Mouse (Mus musculus) stomach, embryonic 14.5 days (tissue): ENCODE data around the gene Abca2. TPM values are rescaled to one million over a fixed set of nuclear protein-coding genes. Genes with fewer than 3 reads are reported as not detected.
A peak's percentile ranks its signal among the peaks of the same experiment; 100 is the strongest.

ENCODE experiments used
- ATAC-seq: fragments of 200-750 bp; cut with Nextera tagmentation; 2 replicates; pipeline ENCODE4 v1.8.0; 2017; ENCODE audit warnings: low read depth, moderate TSS enrichment; ENCODE audit not compliant: insufficient number of reproducible peaks, insufficient read depth, low FRiP score
- H3K27ac ChIP-seq: fragments of 300-500 bp; sonication (generic); 2 replicates; pipeline ENCODE4 v1.5.1; 2014; ENCODE audit warnings: mild to moderate bottlenecking, low read length, moderate library complexity, mixed read lengths
- H3K27me3 ChIP-seq: fragments of 300-500 bp; sonication (generic); 2 replicates; pipeline ENCODE4 v1.6.1; 2014; ENCODE audit warnings: low read length, control low read depth, mixed read lengths; ENCODE audit not compliant: control insufficient read depth, insufficient read depth
- H3K36me3 ChIP-seq: fragments of 300-500 bp; sonication (generic); 2 replicates; pipeline ENCODE4 v1.6.1; 2014; ENCODE audit warnings: mild to moderate bottlenecking, control low read depth, low read length, moderate library complexity, mixed read lengths; ENCODE audit not compliant: control insufficient read depth, insufficient read depth
- H3K4me1 ChIP-seq: fragments of 300-500 bp; sonication (generic); 2 replicates; pipeline ENCODE4 v1.6.1; 2014; ENCODE audit warnings: low read length, control low read depth, mixed read lengths; ENCODE audit not compliant: control insufficient read depth, insufficient read depth
- H3K4me2 ChIP-seq: fragments of 300-500 bp; sonication (generic); replicated peaks from 2 replicates; pipeline ENCODE4 v1.6.1; 2014; ENCODE audit warnings: low read depth, low read length, control low read depth
- H3K4me3 ChIP-seq: fragments of 300-500 bp; sonication (generic); 2 replicates; pipeline ENCODE4 v1.5.1; 2014; ENCODE audit warnings: low read depth, low read length, control low read depth
- H3K9ac ChIP-seq: fragments of 300-500 bp; sonication (generic); replicated peaks from 2 replicates; pipeline ENCODE4 v1.6.1; 2014; ENCODE audit warnings: low read depth, mild to moderate bottlenecking, control low read depth, low read length, moderate library complexity, mixed read lengths
- H3K9me3 ChIP-seq: fragments of 300-500 bp; sonication (generic); 2 replicates; pipeline ENCODE4 v1.6.1; 2016; ENCODE audit warnings: low read depth, low read length, control low read depth; ENCODE audit not compliant: control insufficient read depth
- WGBS: fragments of 180-500 bp; shearing (Covaris S2); extraction: QIAGEN DNeasy Blood & Tissue Kit; methylation state at CpG from one replicate; pipeline ENCODE4 v1.1.7; 2014; 5-methylcytosine and 5-hydroxymethylcytosine counted together
- polyA plus RNA-seq: library from polyadenylated mRNA; unstranded; fragments of >200 nt; fragmentation: Nextera tagmentation; extraction: Ambion mirVana; gene quantifications from 2 replicates; pipeline ENCODE4 v1.2.1, GENCODE M21; 2014

Abca2 gene
- polyA plus RNA-seq, result 5.4 and 6.4 TPM in 2 replicates

DNA sequence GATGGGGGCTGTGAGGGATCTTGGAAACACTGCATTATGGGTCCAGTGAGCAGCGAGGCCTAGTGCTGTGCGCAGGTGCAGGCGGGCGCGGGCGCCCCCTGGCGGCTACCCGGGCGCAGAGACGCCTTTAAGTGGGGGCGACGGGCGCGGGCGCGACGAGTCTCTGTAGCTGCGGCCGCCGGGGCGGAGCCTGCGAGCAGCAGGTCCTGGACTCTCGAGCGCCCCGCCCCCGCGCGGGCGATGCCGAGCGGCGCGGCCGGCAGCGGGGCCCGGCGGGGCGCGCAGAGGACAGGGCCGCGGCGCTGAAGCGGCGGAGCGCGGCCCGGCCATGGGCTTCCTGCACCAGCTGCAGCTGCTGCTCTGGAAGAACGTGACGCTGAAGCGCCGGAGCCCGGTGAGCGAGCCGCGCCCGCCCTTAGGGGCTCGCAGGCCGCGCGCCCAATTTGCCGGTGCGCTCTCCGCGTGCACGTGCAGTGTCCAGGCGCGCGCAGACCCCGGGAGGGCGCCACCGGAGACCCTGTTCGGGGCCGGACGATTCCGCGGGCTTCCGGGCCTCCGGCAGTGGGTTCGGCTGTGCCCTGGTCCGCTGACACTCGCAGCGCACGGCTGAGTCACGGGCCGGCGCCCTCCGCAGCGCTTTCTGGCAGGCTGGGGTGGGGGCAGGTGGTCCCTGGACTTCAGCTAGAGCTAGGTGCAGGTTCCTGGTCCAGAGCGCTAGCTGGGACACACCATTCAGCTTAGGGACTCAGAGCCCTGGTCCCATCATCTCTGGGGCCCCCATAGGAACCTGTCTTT, at the start of gene Abca2:
Abca2 (plus strand) TSS at position 262 of the 795 bp plus-strand sequence.
- WGBS, result under 1% methylated on average over 80 of the region's 89 CpGs
- peak within 1 kb of the TSS; percentile 94 for H3K4me2 ChIP-seq
- peak within 1 kb of the TSS; percentile 60 for H3K9ac ChIP-seq
- ATAC-seq, result peak; percentile 89
- H3K36me3 ChIP-seq, result no peaks in the 10 kb centered on the region
- H3K4me3 ChIP-seq, result peak within 1 kb of the TSS; percentile 68
- H3K4me1 ChIP-seq, result no peaks in the 10 kb centered on the region
- peaks cover 5% of the 10 kb centered on the region; the same call in 1 of the 2 replicates for H3K27me3 ChIP-seq
- H3K27ac ChIP-seq, result no peak within 1 kb of the TSS
- H3K9me3 ChIP-seq, result no peaks in the 10 kb centered on the region

DNA sequence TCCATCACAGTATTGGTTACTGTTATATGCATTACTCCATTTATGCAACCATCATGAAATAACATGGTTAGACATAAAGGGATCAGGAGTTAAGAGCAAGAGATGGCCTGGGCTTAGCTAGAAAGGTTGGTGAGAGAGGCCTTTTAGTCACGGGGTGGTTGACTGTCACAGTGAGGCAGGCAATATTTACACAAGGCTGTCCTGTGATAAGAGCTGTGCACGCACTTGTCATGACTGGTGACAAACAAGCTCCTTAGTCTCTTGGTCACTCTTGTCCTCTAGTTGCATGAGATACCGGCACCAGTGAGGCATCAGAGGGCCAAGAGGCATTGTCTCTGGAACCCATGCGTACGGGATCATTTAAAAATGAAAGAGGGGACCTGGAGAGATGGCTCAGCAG, 44.0 kb upstream of the Abca2 start:
- no peak for ATAC-seq
- Histone ChIP-seq H3K4me1 (no peaks in the 10 kb centered on the region), H3K9ac (no peak overlapping the region), H3K4me3 (no peak overlapping the region), H3K9me3 (no peaks in the 10 kb centered on the region), H3K27ac (no peak overlapping the region), H3K4me2 (no peak overlapping the region), H3K36me3 (no peaks in the 10 kb centered on the region), H3K27me3 (no peaks in the 10 kb centered on the region)
- WGBS, result 51% methylated on average over 5 of the region's 5 CpGs

DNA sequence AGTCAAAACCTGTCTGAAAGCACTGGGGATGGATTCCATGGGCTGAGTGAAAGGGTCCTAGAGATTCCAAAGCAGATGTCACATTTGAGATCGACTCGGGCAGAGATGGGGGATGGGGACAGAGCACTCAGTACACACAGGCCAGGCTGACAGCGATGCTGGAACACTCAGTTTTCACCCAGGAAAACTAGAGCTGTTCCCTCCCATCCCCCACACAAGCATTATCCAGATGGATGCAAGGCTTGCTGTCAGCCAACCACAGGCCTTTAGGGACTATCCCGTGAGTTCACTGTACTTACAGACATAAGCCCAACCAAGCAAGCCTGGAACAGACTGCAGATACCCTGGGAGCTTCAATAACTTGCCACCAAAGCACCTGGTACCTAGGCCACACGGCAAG, 37.2 kb upstream of the Abca2 start:
- no peak overlapping the region for H3K4me2 ChIP-seq
- H3K9ac ChIP-seq, result no peak overlapping the region
- no peak overlapping the region for H3K27ac ChIP-seq
- no peaks in the 10 kb centered on the region for H3K9me3 ChIP-seq
- H3K4me3 ChIP-seq, result no peak overlapping the region
- peaks cover 15% of the 10 kb centered on the region; the same call in 1 of the 2 replicates for H3K4me1 ChIP-seq
- H3K27me3 ChIP-seq, result 0 out of 2 replicates have a peak, but pooled peaks cover 2% of the 10 kb centered on the region
- ATAC-seq, result no peak
- no peaks in the 10 kb centered on the region for H3K36me3 ChIP-seq
- 49% methylated on average over 5 of the region's 5 CpGs for WGBS

DNA sequence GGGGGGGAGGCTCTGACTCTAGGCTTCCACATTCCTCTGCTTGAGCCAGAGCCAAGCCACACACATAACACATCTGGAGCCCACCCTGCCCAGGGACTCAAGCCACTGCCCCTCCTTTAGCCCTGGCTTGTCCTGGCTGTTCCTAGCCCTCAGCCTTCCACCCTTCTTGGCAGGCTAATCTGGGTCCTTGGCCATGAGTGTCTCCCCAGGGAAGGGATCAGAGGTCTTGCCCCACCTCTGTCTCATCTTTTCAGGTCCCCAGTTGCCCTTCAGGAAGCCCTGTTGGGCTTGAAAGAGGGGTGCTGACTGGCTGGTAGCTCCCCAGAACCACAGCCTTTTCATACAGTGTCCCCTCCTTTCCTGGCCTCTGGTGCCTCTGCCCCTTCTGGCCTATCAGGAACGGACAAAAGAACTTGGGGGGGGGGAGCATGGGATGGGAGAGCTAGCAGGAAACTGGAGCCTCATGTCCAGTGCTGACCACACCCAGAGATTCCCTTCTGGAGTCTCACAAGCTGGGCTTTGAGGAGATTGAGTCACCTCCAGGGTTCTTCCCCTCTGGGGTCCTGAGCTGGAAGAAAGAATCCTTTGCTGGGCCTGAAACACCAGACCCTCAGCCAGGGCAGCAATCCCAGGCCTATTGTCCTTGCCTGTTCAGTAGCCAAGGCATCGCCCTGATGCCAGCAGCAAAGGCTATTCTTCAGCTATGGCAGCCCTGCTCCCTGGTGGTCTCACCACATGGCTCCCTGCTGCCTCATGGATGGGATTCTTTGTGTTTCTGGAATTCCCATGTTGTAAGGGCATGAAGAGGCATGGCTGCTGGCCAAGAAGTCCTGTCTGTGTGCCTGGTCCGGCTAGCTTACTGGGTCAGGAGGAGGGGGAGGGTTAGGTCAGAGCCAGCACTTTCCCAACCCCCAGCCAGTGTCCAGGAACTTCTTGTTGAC, 34.0 kb upstream of the Abca2 start:
- H3K9me3 ChIP-seq, result no peaks in the 10 kb centered on the region
- no peak for ATAC-seq
- H3K4me2 ChIP-seq, result no peak overlapping the region
- H3K27ac ChIP-seq, result 0 out of 2 replicates have a peak overlapping the region, but pooled peaks have one; percentile 27
- 33% methylated on average over 3 of the region's 3 CpGs for WGBS
- no peaks in the 10 kb centered on the region for H3K36me3 ChIP-seq
- H3K4me1 ChIP-seq, result peaks cover 17% of the 10 kb centered on the region; the same call in 1 of the 2 replicates
- H3K4me3 ChIP-seq, result no peak overlapping the region
- H3K9ac ChIP-seq, result no peak overlapping the region
- peaks cover 17% of the 10 kb centered on the region; the same call in 1 of the 2 replicates for H3K27me3 ChIP-seq

DNA sequence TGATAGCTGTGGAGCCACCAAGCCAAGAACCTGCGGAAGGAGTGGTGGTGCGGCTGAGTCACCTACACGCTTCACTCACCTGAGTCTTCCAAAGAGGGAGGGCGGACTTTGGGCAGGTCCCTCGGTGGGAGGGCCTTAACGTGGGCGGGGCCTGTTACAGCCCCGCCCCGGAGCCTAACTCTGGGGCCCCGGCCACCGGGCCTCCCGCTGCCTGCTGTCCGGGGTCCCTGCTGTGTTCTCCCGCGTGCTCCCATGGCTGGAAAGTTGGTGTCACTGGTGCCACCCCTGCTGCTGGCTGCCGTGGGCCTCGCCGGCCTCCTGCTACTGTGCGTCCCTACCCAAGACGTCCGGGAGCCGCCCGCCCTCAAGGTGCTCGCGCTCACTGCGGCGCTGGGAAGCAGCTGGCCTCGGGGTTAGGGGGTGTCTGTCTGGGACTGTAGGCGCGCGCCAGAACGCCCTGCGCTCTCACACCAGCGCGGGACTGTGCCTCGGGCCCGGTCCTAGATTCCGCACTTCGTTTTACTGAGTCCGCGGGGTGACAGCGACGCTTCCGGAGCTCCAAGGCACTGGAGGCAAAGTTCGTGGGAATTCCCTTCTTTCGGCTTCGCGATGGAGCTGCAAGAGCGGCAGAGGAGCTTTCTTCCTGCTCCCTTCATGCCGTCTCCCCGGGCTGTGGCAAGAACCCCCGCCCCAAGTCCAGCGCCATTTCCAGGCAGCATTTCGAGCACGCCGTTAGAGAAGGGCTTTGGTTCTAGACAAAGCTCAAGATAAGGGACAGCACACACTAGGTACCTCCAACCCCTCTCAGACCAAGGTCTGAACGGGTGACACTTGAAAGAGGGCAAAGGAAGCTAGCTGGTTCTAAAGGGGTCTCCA, 32.5 kb upstream of the Abca2 start, which contains the start of gene Entpd2:
Entpd2 (plus strand) TSS at position 154 of the 876 bp plus-strand sequence.
- H3K36me3 ChIP-seq, result no peaks in the 10 kb centered on the region
- H3K4me2 ChIP-seq, result peak within 1 kb of the TSS; percentile 73
- peaks cover 17% of the 10 kb centered on the region; the same call in 1 of the 2 replicates for H3K4me1 ChIP-seq
- WGBS, result 2% methylated on average over 57 of the region's 57 CpGs
- peaks cover 22% of the 10 kb centered on the region; the same call in 1 of the 2 replicates for H3K27me3 ChIP-seq
- peak; percentile 68 for ATAC-seq
- H3K9me3 ChIP-seq, result no peaks in the 10 kb centered on the region
- H3K4me3 ChIP-seq, result peak within 1 kb of the TSS; percentile 36
- H3K9ac ChIP-seq, result peak within 1 kb of the TSS; percentile 18; the same call in 1 of the 2 replicates
- H3K27ac ChIP-seq, result 0 out of 2 replicates have a peak within 1 kb of the TSS, but pooled peaks have one; percentile 27

DNA sequence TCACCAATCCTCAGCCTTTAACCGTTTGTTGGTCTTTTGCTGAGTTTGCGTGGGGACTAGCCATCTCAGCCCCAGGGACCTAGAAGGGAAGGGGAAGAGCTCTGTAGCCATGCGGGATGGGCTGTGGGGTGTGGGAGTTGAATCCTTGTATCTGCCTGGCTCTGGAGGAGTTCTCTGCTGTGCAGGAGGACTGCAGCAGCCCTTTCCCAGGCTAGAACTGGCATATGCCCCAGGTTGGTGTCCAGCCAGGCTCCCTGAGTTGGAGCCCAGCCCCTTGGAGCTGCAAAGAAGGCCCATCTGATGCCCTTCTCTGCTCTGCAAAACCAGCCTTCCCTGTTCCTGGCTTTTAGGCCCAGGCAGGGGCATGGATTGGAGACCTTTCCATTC, 31.9 kb upstream of the Abca2 start:
- no peak overlapping the region for H3K9ac ChIP-seq
- ATAC-seq, result no peak

DNA sequence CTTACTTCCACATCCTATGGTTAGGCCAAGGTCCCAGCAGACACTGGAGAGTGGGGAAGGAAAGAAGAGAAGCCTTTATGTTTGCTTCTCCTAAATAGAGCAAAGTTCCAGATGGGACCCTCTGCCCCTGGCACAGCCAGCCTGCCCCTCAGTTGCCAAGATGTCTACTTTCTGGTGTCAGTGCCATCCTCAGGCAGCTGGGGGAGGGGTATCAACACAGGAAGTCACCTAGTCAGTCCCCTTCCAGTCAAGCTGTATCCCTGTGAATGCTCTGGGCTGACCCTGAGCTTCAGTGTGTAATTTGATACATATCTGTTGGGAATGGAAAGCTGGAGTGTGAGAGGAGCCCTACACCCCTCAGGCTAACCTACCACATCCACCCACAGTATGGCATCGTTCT, 31.5 kb upstream of the Abca2 start:
- H3K4me2 ChIP-seq, result no peak overlapping the region

More for the DNA sequence above, 31.9 kb upstream of the Abca2 start:
- WGBS, result 42% methylated on average over 3 of the region's 3 CpGs
- Histone ChIP-seq H3K4me3 (peak overlapping the region; percentile 36), H3K9me3 (no peaks in the 10 kb centered on the region), H3K4me1 (peaks cover 17% of the 10 kb centered on the region; the same call in 1 of the 2 replicates), H3K27ac (no peak overlapping the region), H3K27me3 (peaks cover 22% of the 10 kb centered on the region; the same call in 1 of the 2 replicates), H3K4me2 (peak overlapping the region; percentile 73), H3K36me3 (no peaks in the 10 kb centered on the region)

More for the DNA sequence above, 31.5 kb upstream of the Abca2 start:
- peaks cover 17% of the 10 kb centered on the region; the same call in 1 of the 2 replicates for H3K4me1 ChIP-seq
- peaks cover 25% of the 10 kb centered on the region; the same call in 1 of the 2 replicates for H3K27me3 ChIP-seq
- H3K4me3 ChIP-seq, result no peak overlapping the region
- H3K27ac ChIP-seq, result no peak overlapping the region
- no peaks in the 10 kb centered on the region for H3K9me3 ChIP-seq
- ATAC-seq, result no peak
- no peaks in the 10 kb centered on the region for H3K36me3 ChIP-seq
- no peak overlapping the region for H3K9ac ChIP-seq
- WGBS, result 67% methylated on average over 1 of the region's 1 CpGs
